Mouse (Mus musculus): ENCODE measurements around the gene Anapc13.

- TF ChIP-seq CTCF (IDR thresholded peaks at IDR 0.05; ENCODE audit: low read depth) (no peak), EP300 (IDR thresholded peaks at IDR 0.05; ENCODE audit: low read depth) (no peak)
Measured at GRCm38 (mm10) chr9:102609221-102609620, 16.9 kb upstream of the Anapc13 start.

Measured in heart, postnatal 0 days (tissue).